Mouse (Mus musculus): ENCODE measurements around the gene Rab25. TPM values are rescaled to one million over a fixed set of nuclear protein-coding genes. Genes with fewer than 3 reads are reported as not detected.
A peak's percentile ranks its signal among the peaks of the same experiment; 100 is the strongest.
"Not testable (repeated sequence)": the region's sequence is repeated elsewhere in the genome, so short reads cannot be mapped to it uniquely, and the experiment has no call there.

Gene Rab25
- total RNA-seq (2021) = not detected

- no peak for DNase-seq (ENCODE audit: extremely low spot score in 1 of 2, low spot score in 1 of 2)
These were observed at the start of gene Rab25 for GRCm38 (mm10) chr3:88548180-88548917. Gene Rab25, minus strand, starts transcription at chr3:88548300.

DNA sequence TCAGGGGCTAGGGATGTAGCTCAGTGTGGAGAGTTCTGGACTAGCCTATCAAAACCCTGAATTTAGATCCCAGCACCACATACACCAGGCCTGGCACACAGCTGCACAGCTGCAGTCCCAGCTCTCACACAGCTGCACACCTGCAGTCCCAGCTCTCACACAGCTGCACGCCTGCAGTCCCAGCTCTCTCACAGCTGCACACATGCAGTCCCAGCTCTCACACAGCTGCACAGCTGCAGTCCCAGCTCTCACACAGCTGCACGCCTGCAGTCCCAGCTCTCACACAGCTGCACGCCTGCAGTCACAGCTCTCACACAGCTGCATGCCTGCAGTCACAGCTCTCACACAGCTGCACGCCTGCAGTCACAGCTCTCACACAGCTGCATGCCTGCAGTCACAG lies 48.4 kb upstream of the Rab25 start:
- not testable (repeated sequence) for DNase-seq (ENCODE audit: extremely low spot score in 1 of 2, low spot score in 1 of 2)

DNA sequence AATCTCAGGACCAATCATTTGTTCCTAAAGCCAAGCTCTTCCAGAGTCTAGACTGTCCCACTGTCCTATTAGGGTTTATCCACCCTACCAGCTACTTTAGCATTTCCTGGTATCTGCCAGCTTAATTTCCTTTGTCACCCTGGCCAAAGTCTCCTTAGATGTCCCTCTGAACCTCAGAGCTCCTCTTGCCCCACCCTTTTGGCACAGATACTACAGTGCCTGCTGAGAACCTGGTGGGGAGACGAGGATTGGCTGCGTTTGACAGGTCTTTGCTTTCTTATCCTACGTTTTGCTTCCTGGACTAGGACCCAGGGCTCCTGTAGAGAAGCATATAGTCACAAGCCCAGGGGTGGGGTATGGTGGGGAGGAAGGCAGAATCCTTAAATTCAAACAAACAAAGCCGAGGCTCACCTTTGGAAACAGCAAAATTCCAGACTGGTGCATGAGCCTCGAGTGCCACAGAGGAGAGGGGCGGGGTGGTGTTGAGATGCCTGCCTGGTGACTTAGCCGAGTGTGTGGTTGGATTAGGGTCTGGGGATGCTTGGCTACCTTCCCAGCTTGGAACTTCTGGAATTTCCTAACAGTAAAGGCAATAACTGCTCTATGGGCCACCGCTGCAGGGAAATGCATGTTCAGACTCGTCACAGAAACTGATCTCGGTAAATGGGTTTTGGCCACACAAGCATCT lies 45.9 kb upstream of the Rab25 start:
- DNase-seq (ENCODE audit: extremely low spot score in 1 of 2, low spot score in 1 of 2) = no peak

DNA sequence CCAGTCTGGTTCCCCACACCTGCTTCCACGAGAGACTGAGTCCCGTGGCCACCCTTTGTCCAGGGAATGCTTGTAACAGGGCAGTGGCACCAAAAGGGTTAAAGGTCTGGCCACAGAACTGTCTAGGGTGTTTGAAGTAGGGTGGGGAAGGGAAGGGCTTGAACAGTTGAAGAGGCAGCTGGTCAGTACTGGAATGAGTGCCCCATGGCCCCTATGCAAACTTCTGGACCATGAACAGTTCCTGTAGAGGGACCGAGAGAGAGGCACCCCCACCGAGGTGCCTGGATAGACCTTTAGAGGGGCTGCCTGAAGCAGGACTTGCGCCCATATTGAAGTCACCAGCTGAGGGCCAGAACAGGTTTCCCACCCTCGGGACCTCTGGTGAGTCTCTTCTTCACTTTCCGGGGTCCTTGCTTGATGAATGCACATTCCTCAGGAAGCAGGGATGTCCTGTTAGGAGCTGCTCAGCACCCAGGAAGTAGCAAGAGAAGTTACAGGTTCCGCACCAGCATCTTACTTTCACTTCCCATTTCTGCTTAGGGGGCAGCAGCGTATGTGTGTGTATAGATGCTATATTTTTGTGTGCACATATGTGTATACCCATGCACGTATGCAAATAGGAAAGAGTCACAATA lies 45.0 kb upstream of the Rab25 start:
- no peak for DNase-seq (ENCODE audit: extremely low spot score in 1 of 2, low spot score in 1 of 2)

GRCm38 (mm10) chr3:88591950-88592731 lies 44.0 kb upstream of the Rab25 start:
- DNase-seq (ENCODE audit: extremely low spot score in 1 of 2, low spot score in 1 of 2) = peak in 1 of 2 experiments; percentile 45

- no peak for DNase-seq (ENCODE audit: extremely low spot score in 1 of 2, low spot score in 1 of 2)
These were observed 42.9 kb upstream of the Rab25 start for GRCm38 (mm10) chr3:88591044-88591443.

- no peak for DNase-seq (ENCODE audit: extremely low spot score in 1 of 2, low spot score in 1 of 2)
These were observed 42.1 kb upstream of the Rab25 start for GRCm38 (mm10) chr3:88590246-88590645.

DNA sequence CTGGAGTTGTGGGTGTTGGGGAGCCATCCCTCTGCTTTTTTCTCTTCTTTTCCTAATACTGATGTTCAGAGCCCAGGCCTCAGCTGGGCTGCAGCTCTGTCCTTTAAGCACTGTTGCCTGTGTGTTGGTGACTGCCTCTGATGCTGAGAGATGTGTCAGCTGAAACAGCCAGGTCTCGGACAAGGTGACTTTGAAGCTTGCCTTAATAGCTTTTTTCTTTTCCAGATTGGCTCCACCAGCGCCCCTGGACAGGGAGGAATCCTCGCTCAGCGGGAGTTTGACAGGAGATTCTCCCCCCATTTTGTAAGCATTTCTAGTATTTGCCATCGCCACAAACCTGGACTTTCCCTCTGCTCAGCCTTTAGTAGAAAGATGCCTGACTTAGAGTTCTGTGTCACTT lies 38.5 kb upstream of the Rab25 start:
- DNase-seq (ENCODE audit: extremely low spot score in 1 of 2, low spot score in 1 of 2) = no peak

- DNase-seq (ENCODE audit: extremely low spot score in 1 of 2, low spot score in 1 of 2) = no peak
These were observed 37.7 kb upstream of the Rab25 start for GRCm38 (mm10) chr3:88585769-88586168.

DNA sequence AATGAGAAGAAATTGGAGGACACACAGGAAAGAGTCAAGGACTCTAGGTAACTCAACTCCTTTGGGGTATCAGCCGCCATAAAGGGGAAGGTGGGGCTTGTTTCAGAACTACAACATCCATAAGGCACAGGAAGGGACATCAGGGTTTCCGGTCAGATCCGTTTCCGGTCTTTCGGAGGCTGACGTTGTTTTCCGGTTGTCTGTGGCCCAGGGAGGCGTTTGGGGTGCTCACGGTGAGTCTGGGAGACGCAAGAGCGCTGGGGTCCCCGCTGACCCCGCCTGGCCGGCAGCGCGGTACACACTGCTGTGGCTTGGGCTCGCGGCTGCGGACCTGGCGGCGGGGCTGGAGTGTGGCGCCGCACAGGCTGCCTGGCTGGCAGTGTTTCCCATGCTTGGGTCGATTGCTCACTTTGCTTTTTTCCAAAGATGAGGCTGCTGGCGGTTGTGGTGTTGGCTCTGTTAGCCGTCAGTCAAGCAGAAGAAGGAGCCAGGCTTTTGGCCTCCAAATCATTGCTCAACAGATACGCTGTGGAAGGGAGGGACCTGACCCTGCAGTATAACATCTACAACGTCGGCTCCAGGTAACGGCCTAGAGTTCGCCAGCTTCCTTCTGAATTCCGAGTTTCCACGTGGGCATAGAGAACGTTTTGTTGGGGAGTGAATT lies 31.5 kb upstream of the Rab25 start:
- peak; percentile 65 to 67 for DNase-seq (ENCODE audit: extremely low spot score in 1 of 2, low spot score in 1 of 2)

- DNase-seq (ENCODE audit: extremely low spot score in 1 of 2, low spot score in 1 of 2) = no peak
These were observed 30.7 kb upstream of the Rab25 start for GRCm38 (mm10) chr3:88578498-88579424.

DNA sequence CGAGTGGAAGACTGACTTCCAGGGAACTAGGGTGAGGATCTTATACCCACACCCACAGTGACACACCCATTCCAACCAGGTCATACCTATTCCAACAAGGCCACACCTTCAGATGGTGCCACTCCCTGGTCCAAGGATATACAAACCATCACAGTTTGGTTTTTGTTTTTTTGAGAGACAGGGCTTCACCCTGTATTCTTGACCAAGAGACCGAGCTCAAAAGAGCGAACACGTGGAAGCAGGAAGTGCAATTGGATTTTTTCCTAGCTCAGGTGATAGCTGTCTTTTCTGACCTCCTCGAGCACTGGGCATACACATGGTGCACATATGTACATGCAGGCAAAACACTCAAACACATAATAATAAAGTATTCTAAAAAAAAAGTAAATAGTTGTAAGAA lies 29.7 kb upstream of the Rab25 start:
- DNase-seq (ENCODE audit: extremely low spot score in 1 of 2, low spot score in 1 of 2) = not testable (repeated sequence)

- DNase-seq (ENCODE audit: extremely low spot score in 1 of 2, low spot score in 1 of 2) = no peak
These were observed 27.4 kb upstream of the Rab25 start, which contains the start of gene Ssr2 for GRCm38 (mm10) chr3:88575540-88575939. Gene Ssr2, plus strand, starts transcription at chr3:88575876.

GRCm38 (mm10) chr3:88573810-88574209 lies 25.7 kb upstream of the Rab25 start:
- DNase-seq (ENCODE audit: extremely low spot score in 1 of 2, low spot score in 1 of 2) = no peak

GRCm38 (mm10) chr3:88572835-88573234 lies 24.7 kb upstream of the Rab25 start:
- DNase-seq (ENCODE audit: extremely low spot score in 1 of 2, low spot score in 1 of 2) = no peak

DNA sequence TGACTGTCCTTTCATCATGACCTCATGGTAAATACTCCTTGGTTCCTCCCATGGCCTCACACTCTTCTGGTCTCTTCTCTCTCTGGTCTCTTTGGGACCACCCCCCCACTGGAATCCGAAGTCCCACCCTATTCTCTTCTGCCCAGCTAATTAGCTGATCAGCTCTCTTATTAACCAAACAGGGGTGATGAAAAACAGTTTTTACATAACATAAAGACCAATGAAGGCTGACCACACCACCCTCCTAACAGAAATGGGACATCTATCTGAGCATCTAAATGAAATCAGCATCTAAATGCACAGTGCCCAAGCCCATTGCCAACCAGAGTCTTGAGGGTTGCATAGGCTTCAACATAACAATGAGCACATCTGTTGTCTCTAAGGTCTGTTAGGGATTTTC lies 23.8 kb upstream of the Rab25 start:
- no peak for DNase-seq (ENCODE audit: extremely low spot score in 1 of 2, low spot score in 1 of 2)

DNA sequence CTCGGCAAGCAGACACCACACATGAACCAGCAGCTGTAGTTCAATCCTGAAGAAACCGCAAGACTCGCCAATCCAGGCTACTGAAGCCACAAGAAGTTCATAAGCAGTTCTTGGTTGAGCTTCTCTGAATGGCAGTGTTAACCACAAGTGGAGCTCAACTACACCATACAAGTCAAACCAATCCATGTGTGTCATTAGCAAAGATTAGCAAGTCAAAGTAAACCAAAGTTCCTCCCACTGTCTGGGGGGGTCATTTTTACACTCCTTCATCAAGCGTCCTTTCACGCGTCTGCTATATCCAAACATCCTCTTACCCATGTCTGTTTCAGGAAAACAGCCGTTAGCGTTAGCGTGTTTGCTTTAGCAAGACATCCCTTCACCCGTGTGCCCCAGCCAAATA lies 22.2 kb upstream of the Rab25 start:
- no peak for DNase-seq (ENCODE audit: extremely low spot score in 1 of 2, low spot score in 1 of 2)

DNA sequence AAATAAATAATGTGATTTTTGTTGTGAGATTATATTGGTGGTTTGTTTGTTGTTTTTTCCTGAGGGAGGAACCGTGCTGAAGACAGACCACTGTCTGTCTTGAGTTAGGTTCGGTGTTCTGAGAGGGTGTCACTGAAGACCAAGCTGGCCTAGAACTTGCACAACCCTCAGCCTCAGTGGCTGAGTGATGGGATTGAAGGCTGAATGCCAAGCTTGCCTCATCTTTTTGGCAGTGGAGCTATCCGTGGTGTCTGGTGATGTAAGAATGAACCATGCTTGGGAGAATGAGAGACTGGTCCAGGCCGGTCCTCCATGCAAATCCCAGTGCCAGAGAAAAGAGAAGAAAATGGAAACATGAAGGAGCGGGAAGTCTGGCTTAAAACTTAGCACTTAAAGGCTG lies 21.6 kb upstream of the Rab25 start:
- DNase-seq (ENCODE audit: extremely low spot score in 1 of 2, low spot score in 1 of 2) = no peak

DNA sequence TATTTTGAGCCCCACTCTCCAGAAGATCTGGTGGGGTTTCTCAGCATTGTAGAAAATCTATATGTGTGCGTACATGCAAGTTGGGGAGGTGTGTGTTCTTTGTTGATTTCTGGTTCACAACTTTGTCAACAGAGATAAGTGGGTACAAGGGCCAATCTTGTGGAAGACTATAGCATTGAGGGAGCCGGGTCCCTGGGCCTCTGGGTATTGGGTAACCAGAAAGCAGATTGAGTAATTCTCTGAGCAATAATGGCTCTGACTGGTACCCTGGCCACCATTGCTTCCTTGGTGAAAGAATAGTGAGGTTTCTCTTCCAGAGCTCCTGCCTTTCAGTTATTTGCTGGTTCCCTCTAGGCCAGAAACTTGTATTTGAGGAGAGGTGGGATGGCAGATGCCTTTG lies 21.0 kb upstream of the Rab25 start:
- DNase-seq (ENCODE audit: extremely low spot score in 1 of 2, low spot score in 1 of 2) = no peak

Measured in layer of hippocampus, postnatal 25 days (tissue).